Mouse (Mus musculus) small intestine, adult 2 months (tissue): ENCODE data around the gene Krtap15.

ENCODE experiments used
- CTCF ChIP-seq: fragments of 200-500 bp; IDR thresholded peaks from 2 replicates; pipeline ENCODE4 v1.5.1; 2012; ENCODE audit warnings: low read depth, mild to moderate bottlenecking, control low read depth, inconsistent platforms, low read length, moderate library complexity, mixed read lengths; ENCODE audit not compliant: insufficient replicate concordance, insufficient read length; ENCODE audit errors: extremely low read depth
- POLR2A ChIP-seq: fragments of 200-500 bp; IDR thresholded peaks from 2 replicates; pipeline ENCODE4 v1.6.1; 2012; ENCODE audit warnings: low read depth, mild to moderate bottlenecking, control low read depth, inconsistent platforms, low read length, moderate library complexity

DNA sequence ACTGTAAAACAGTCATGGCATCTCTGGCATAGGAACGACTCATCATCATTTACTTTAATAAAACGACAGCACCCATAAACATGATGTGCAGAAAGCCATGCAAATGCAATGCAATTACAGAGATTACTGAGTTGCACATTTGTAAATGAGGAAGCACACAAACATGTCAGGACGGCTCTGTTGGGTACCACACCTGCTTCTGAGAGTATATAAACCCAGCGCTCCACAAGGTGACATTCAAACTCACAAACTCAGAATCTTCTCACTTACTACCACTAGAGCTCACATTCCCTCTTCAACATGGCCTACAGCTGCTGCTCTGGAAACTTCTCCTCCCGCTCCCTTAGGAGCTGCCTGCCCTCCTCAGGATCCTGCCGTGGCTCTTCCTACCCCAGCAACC lies 42.4 kb upstream of the Krtap15 start, which contains the start of gene Gm5965:
- TF ChIP-seq POLR2A, result no peak
- TF ChIP-seq CTCF, result no peak
